Mouse (Mus musculus): ENCODE measurements around the gene Kat8. TPM values are rescaled to one million over a fixed set of nuclear protein-coding genes. Genes with fewer than 3 reads are reported as not detected.
A peak's percentile ranks its signal among the peaks of the same experiment; 100 is the strongest.

Kat8 gene
- polyA plus RNA-seq, 1 experiment = 8.3 TPM

GRCm38 (mm10) chr7:127929923-127930322, 17.6 kb downstream of the Kat8 start, which contains the start of gene Prss8:
TSS of gene Prss8 (minus strand) at chr7:127930104.
- 11% methylated on average over 6 of the region's 6 CpGs for WGBS
- Histone ChIP-seq H3K27me3 (ENCODE audit: control insufficient read depth, insufficient read depth, low read length) (no peaks in the 10 kb centered on the region), H3K4me3 (ENCODE audit: low read depth, low read length) (peak within 1 kb of the TSS; percentile 83), H3K4me1 (ENCODE audit: control insufficient read depth, insufficient read depth, insufficient read length, low read length) (peaks cover 34% of the 10 kb centered on the region), H3K36me3 (ENCODE audit: control insufficient read depth, insufficient read depth, low read length) (peaks cover 10% of the 10 kb centered on the region), H3K27ac (ENCODE audit: insufficient read depth, low read depth, low read length) (peak within 1 kb of the TSS; percentile 29)
- TF ChIP-seq CTCF (IDR thresholded peaks at IDR 0.05; ENCODE audit: extremely low read depth, insufficient read length, insufficient replicate concordance, low read depth, low read length) (no peak), POLR2A (IDR thresholded peaks at IDR 0.05; ENCODE audit: low read depth, low read length) (peak; percentile 74; the same call in 1 of the 2 replicates)

DNA sequence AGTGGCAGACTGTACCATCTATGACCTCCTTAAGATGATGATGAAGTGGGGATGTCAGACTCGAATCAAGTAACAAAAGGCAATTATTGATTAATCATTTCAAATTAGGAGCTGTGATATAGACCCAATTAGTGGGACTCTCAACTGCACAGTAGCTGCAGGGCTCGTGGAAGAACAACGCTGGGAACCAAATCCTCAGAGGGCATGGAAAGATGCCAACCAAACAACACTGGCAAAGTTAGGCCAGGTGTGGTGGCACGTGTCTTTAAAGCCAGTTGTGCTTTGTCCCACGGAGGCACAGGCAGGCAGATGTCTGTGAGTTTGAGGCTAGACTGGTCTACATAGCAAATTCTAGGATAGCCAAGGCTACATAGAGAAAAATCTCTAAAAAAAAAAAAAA, 18.3 kb downstream of the Kat8 start:
- Histone ChIP-seq H3K4me1 (ENCODE audit: control insufficient read depth, insufficient read depth, insufficient read length, low read length) (peaks cover 31% of the 10 kb centered on the region), H3K4me3 (ENCODE audit: low read depth, low read length) (no peak overlapping the region), H3K27ac (ENCODE audit: insufficient read depth, low read depth, low read length) (0 out of 2 replicates have a peak overlapping the region, but pooled peaks have one; percentile 3), H3K27me3 (ENCODE audit: control insufficient read depth, insufficient read depth, low read length) (no peaks in the 10 kb centered on the region), H3K36me3 (ENCODE audit: control insufficient read depth, insufficient read depth, low read length) (peaks cover 10% of the 10 kb centered on the region)
- TF ChIP-seq POLR2A (IDR thresholded peaks at IDR 0.05; ENCODE audit: low read depth, low read length) = no peak
- no peak for TF ChIP-seq CTCF (IDR thresholded peaks at IDR 0.05; ENCODE audit: extremely low read depth, insufficient read length, insufficient replicate concordance, low read depth, low read length)
- WGBS = 31% methylated on average over 5 of the region's 5 CpGs

DNA sequence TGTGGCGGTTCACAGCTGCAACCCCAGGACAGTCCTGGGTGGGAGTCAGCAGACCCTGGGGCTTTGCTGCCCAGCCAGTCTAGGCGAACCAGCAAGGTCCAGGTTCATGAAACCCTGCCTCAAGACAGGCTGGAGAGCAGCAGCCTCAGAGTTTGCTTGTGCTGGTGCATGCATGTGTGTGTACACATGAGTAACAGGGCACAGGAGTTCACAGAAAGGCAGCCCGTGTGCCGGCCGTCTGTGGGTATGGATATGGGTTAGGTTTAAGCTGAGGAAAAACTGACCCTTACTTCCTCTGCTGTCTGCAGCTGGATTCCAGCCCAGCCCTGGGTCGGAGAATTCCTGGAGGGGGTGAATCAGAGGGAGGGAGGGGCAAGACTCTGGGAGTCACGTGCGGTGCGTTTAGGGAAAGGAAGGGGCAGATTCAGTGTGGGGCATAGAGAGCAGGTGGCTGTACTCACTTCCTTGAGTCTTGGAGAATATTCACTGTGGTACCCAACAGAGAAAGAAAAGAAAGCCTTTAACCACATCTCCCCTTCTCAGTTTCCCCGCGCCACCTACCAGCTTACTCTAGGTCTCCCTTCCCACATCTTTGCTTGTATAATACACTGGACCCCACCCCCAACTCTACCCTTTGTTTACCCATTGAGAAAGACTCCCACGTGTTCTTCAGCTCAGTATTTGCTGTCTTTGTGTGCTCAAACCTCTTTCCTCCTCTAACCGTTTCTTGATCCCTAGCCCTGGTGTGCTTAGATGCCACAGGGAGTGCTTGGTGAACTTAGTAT, 19.2 kb downstream of the Kat8 start:
- H3K36me3 ChIP-seq (ENCODE audit: control insufficient read depth, insufficient read depth, low read length) = 0 out of 2 replicates have a peak, but pooled peaks cover 2% of the 10 kb centered on the region
- H3K27ac ChIP-seq (ENCODE audit: insufficient read depth, low read depth, low read length) = no peak overlapping the region; the same call in 1 of the 2 replicates
- H3K4me3 ChIP-seq (ENCODE audit: low read depth, low read length) = no peak overlapping the region
- H3K27me3 ChIP-seq (ENCODE audit: control insufficient read depth, insufficient read depth, low read length) = no peaks in the 10 kb centered on the region
- TF ChIP-seq POLR2A (IDR thresholded peaks at IDR 0.05; ENCODE audit: low read depth, low read length) (no peak), CTCF (IDR thresholded peaks at IDR 0.05; ENCODE audit: extremely low read depth, insufficient read length, insufficient replicate concordance, low read depth, low read length) (no peak)
- peaks cover 29% of the 10 kb centered on the region for H3K4me1 ChIP-seq (ENCODE audit: control insufficient read depth, insufficient read depth, insufficient read length, low read length)
- WGBS = 25% methylated on average over 13 of the region's 13 CpGs

GRCm38 (mm10) chr7:127932273-127933031, 20.1 kb downstream of the Kat8 start:
- Histone ChIP-seq H3K4me3 (ENCODE audit: low read depth, low read length) (no peak overlapping the region), H3K36me3 (ENCODE audit: control insufficient read depth, insufficient read depth, low read length) (no peaks in the 10 kb centered on the region), H3K27ac (ENCODE audit: insufficient read depth, low read depth, low read length) (no peak overlapping the region), H3K4me1 (ENCODE audit: control insufficient read depth, insufficient read depth, insufficient read length, low read length) (peaks cover 20% of the 10 kb centered on the region), H3K27me3 (ENCODE audit: control insufficient read depth, insufficient read depth, low read length) (no peaks in the 10 kb centered on the region)
- WGBS = 24% methylated on average over 13 of the region's 13 CpGs
- TF ChIP-seq POLR2A (IDR thresholded peaks at IDR 0.05; ENCODE audit: low read depth, low read length) (no peak), CTCF (IDR thresholded peaks at IDR 0.05; ENCODE audit: extremely low read depth, insufficient read length, insufficient replicate concordance, low read depth, low read length) (no peak)

DNA sequence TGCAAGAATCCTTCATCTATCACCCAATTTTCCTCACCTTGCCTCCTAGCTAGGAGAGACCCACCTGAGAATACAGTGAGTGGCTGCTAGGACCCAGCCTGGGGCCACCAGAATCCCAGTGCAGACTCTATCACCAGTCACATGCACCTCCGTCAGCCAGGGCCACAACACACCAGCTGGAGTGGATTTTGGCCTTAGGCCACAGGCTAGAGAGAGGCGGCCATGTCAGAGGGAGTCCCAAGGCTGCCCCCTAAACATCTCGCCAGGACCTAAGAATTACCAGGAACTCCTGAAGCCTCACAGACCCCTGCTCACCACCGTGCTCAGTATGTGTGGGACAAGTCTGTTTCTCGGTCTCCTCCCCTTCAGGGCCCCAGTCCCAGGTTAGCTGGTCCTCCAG, 21.8 kb downstream of the Kat8 start:
- Histone ChIP-seq H3K27ac (ENCODE audit: insufficient read depth, low read depth, low read length) (no peak overlapping the region), H3K36me3 (ENCODE audit: control insufficient read depth, insufficient read depth, low read length) (no peaks in the 10 kb centered on the region), H3K27me3 (ENCODE audit: control insufficient read depth, insufficient read depth, low read length) (no peaks in the 10 kb centered on the region), H3K4me1 (ENCODE audit: control insufficient read depth, insufficient read depth, insufficient read length, low read length) (peaks cover 16% of the 10 kb centered on the region), H3K4me3 (ENCODE audit: low read depth, low read length) (no peak overlapping the region)
- 84% methylated on average over 5 of the region's 5 CpGs for WGBS
- TF ChIP-seq POLR2A (IDR thresholded peaks at IDR 0.05; ENCODE audit: low read depth, low read length) (no peak), CTCF (IDR thresholded peaks at IDR 0.05; ENCODE audit: extremely low read depth, insufficient read length, insufficient replicate concordance, low read depth, low read length) (no peak)

DNA sequence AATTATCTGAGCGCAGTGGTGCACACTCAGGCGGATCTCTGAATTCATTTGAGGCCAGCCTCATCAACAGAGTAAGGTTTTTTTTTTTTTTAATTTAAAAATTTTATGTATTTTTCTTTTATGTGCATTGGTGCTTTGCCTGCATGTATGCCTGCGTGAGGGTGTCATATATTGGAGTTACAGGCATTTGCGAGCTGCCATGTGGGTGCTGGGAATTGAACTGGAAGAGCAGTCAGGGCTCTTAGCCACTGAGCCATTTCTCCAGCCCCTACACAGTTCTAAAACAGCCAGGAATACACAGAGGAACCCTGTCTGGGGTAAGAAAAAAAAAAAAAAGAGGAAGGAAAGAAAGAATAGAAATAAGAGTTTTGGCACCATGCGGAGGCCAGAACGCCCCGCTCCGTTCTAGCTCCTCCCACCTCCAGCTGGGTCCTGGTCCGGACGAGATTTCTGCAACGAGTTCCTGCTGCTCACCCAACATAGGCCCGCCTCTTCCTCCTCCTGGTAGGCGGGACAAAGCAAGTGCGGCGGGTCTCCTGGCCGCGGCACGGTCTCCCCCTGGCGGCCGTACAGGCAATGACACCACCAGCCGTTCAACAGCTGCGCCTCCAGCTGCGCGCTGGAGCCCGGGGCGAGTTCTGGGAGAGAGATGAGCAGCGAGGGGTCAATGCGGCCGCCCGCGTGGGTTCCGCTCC, 22.9 kb downstream of the Kat8 start:
- WGBS = 7% methylated on average over 32 of the region's 32 CpGs
- Histone ChIP-seq H3K27ac (ENCODE audit: insufficient read depth, low read depth, low read length) (peak overlapping the region; percentile 18; the same call in 1 of the 2 replicates), H3K4me3 (ENCODE audit: low read depth, low read length) (peak overlapping the region; percentile 89), H3K4me1 (ENCODE audit: control insufficient read depth, insufficient read depth, insufficient read length, low read length) (peaks cover 16% of the 10 kb centered on the region), H3K36me3 (ENCODE audit: control insufficient read depth, insufficient read depth, low read length) (no peaks in the 10 kb centered on the region), H3K27me3 (ENCODE audit: control insufficient read depth, insufficient read depth, low read length) (no peaks in the 10 kb centered on the region)
- TF ChIP-seq POLR2A (IDR thresholded peaks at IDR 0.05; ENCODE audit: low read depth, low read length) (0 out of 2 replicates have a peak, but pooled peaks have one; percentile 23), CTCF (IDR thresholded peaks at IDR 0.05; ENCODE audit: extremely low read depth, insufficient read length, insufficient replicate concordance, low read depth, low read length) (peak; percentile 91)
